Mouse (Mus musculus) midbrain, embryonic 11.5 days (tissue): ENCODE data around the gene Ikzf3. TPM values are rescaled to one million over a fixed set of nuclear protein-coding genes. Genes with fewer than 3 reads are reported as not detected.

Source experiments
- ATAC-seq: fragments of 200-750 bp; cut with Nextera tagmentation; 2 replicates; pipeline ENCODE4 v1.8.0; 2017; ENCODE audit warnings: moderate TSS enrichment, moderate library complexity; ENCODE audit not compliant: low FRiP score
- DNase-seq: peaks from one replicate; pipeline ENCODE4 v3.0.0; 2015; ENCODE audit warnings: low spot score; ENCODE audit errors: missing footprints
- H3K27ac ChIP-seq: fragments of 300-500 bp; sonication (generic); 2 replicates; pipeline ENCODE4 v1.5.1; 2014; ENCODE audit warnings: low read depth, low read length
- H3K27me3 ChIP-seq: fragments of 300-500 bp; sonication (generic); 2 replicates; pipeline ENCODE4 v1.6.1; 2014; ENCODE audit warnings: mild to moderate bottlenecking, low read length, moderate library complexity, mixed read lengths; ENCODE audit not compliant: control insufficient read depth, insufficient read depth
- H3K36me3 ChIP-seq: fragments of 300-500 bp; sonication (generic); 2 replicates; pipeline ENCODE4 v1.6.1; 2014; ENCODE audit warnings: mild to moderate bottlenecking, low read length, moderate library complexity, mixed read lengths; ENCODE audit not compliant: control insufficient read depth, insufficient read depth
- H3K4me1 ChIP-seq: fragments of 300-500 bp; sonication (generic); 2 replicates; pipeline ENCODE4 v1.6.1; 2014; ENCODE audit warnings: low read length; ENCODE audit not compliant: control insufficient read depth, insufficient read depth
- H3K4me2 ChIP-seq: fragments of 300-500 bp; sonication (generic); 2 replicates; pipeline ENCODE4 v1.6.1; 2014; ENCODE audit warnings: mild to moderate bottlenecking, moderate library complexity
- H3K4me3 ChIP-seq: fragments of 300-500 bp; sonication (generic); 2 replicates; pipeline ENCODE4 v1.5.1; 2014; ENCODE audit warnings: low read depth, low read length
- H3K9ac ChIP-seq: fragments of 300-500 bp; sonication (generic); 2 replicates; pipeline ENCODE4 v1.6.1; 2014; ENCODE audit warnings: low read length
- H3K9me3 ChIP-seq: fragments of 300-500 bp; sonication (generic); 2 replicates; pipeline ENCODE4 v1.6.1; 2016; ENCODE audit warnings: low read length; ENCODE audit not compliant: control insufficient read depth
- WGBS: fragments of 180-500 bp; shearing (Covaris S2); extraction: QIAGEN DNeasy Blood & Tissue Kit; methylation state at CpG from one replicate; pipeline ENCODE4 v1.1.7; 2014; 5-methylcytosine and 5-hydroxymethylcytosine counted together
- polyA plus RNA-seq: library from polyadenylated mRNA; unstranded; fragments of >200 nt; fragmentation: Nextera tagmentation; extraction: Ambion mirVana; gene quantifications from 2 replicates; pipeline ENCODE4 v1.2.1, GENCODE M21; 2014

Ikzf3 gene
- polyA plus RNA-seq, 1 experiment from 2014 or later, result 0.18 TPM

GRCm38 (mm10) chr11:98473916-98474479 lies 71.8 kb downstream of the Ikzf3 start:
- WGBS, result 54% methylated on average over 8 of the region's 8 CpGs
- DNase-seq, result peak; percentile 70

GRCm38 (mm10) chr11:98472696-98473095 lies 73.1 kb downstream of the Ikzf3 start:
- no peaks in the 10 kb centered on the region for H3K36me3 ChIP-seq
- no peak overlapping the region for H3K4me2 ChIP-seq
- DNase-seq (peak; percentile 81), ATAC-seq (no peak)
- H3K9ac ChIP-seq, result no peak overlapping the region
- 35% methylated on average over 4 of the region's 4 CpGs for WGBS
- H3K27me3 ChIP-seq, result no peaks in the 10 kb centered on the region
- no peak overlapping the region for H3K4me3 ChIP-seq
- no peaks in the 10 kb centered on the region for H3K9me3 ChIP-seq
- 0 out of 2 replicates have a peak, but pooled peaks cover 3% of the 10 kb centered on the region for H3K4me1 ChIP-seq
- H3K27ac ChIP-seq, result no peak overlapping the region

More at GRCm38 (mm10) chr11:98473916-98474479, 71.8 kb downstream of the Ikzf3 start:
- H3K9me3 ChIP-seq, result no peaks in the 10 kb centered on the region
- H3K36me3 ChIP-seq, result no peaks in the 10 kb centered on the region
- no peak overlapping the region for H3K4me2 ChIP-seq
- no peak overlapping the region for H3K27ac ChIP-seq
- no peak overlapping the region for H3K9ac ChIP-seq
- ATAC-seq, result no peak
- H3K4me1 ChIP-seq, result 0 out of 2 replicates have a peak, but pooled peaks cover 3% of the 10 kb centered on the region
- no peak overlapping the region for H3K4me3 ChIP-seq
- no peaks in the 10 kb centered on the region for H3K27me3 ChIP-seq

- no peak overlapping the region for H3K4me2 ChIP-seq
- H3K9ac ChIP-seq, result no peak overlapping the region
- DNase-seq, result peak; percentile 23
- 0 out of 2 replicates have a peak, but pooled peaks cover 3% of the 10 kb centered on the region for H3K4me1 ChIP-seq
- no peaks in the 10 kb centered on the region for H3K36me3 ChIP-seq
- no peaks in the 10 kb centered on the region for H3K27me3 ChIP-seq
- WGBS, result 80% methylated on average over 6 of the region's 6 CpGs
- H3K9me3 ChIP-seq, result no peaks in the 10 kb centered on the region
- ATAC-seq, result no peak
- no peak overlapping the region for H3K27ac ChIP-seq
- no peak overlapping the region for H3K4me3 ChIP-seq
These were observed 75.0 kb downstream of the Ikzf3 start for GRCm38 (mm10) chr11:98470795-98471194.

GRCm38 (mm10) chr11:98469761-98470714 lies 75.8 kb downstream of the Ikzf3 start:
- ATAC-seq (no peak), DNase-seq (peak; percentile 83)
- Histone ChIP-seq H3K4me1 (0 out of 2 replicates have a peak, but pooled peaks cover 3% of the 10 kb centered on the region), H3K9me3 (no peaks in the 10 kb centered on the region), H3K4me3 (no peak overlapping the region), H3K27ac (no peak overlapping the region), H3K27me3 (no peaks in the 10 kb centered on the region), H3K9ac (no peak overlapping the region), H3K4me2 (no peak overlapping the region), H3K36me3 (no peaks in the 10 kb centered on the region)
- 87% methylated on average over 22 of the region's 22 CpGs for WGBS

GRCm38 (mm10) chr11:98464516-98464915 lies 81.3 kb downstream of the Ikzf3 start:
- Histone ChIP-seq H3K36me3 (no peaks in the 10 kb centered on the region), H3K27ac (no peak overlapping the region), H3K9me3 (no peaks in the 10 kb centered on the region), H3K4me2 (no peak overlapping the region), H3K4me3 (no peak overlapping the region), H3K9ac (no peak overlapping the region), H3K4me1 (no peaks in the 10 kb centered on the region), H3K27me3 (peaks cover 7% of the 10 kb centered on the region)
- ATAC-seq, result no peak
- DNase-seq, result no peak
- WGBS, result 86% methylated on average over 6 of the region's 6 CpGs

- DNase-seq (no peak), ATAC-seq (no peak)
- H3K9ac ChIP-seq, result no peak overlapping the region
- H3K27ac ChIP-seq, result no peak overlapping the region
- no peak overlapping the region for H3K4me2 ChIP-seq
- 87% methylated on average over 9 of the region's 9 CpGs for WGBS
- H3K27me3 ChIP-seq, result peaks cover 13% of the 10 kb centered on the region
- no peaks in the 10 kb centered on the region for H3K36me3 ChIP-seq
- no peaks in the 10 kb centered on the region for H3K9me3 ChIP-seq
- H3K4me1 ChIP-seq, result no peaks in the 10 kb centered on the region
- H3K4me3 ChIP-seq, result no peak overlapping the region
These were observed 81.9 kb downstream of the Ikzf3 start for GRCm38 (mm10) chr11:98463911-98464310.

- Histone ChIP-seq H3K4me2 (no peak overlapping the region), H3K9ac (no peak overlapping the region), H3K4me1 (0 out of 2 replicates have a peak, but pooled peaks cover under 1% of the 10 kb centered on the region), H3K27me3 (peaks cover 25% of the 10 kb centered on the region), H3K27ac (no peak overlapping the region), H3K4me3 (no peak overlapping the region), H3K9me3 (no peaks in the 10 kb centered on the region), H3K36me3 (no peaks in the 10 kb centered on the region)
- DNase-seq, result no peak
- ATAC-seq, result no peak
- 94% methylated on average over 6 of the region's 6 CpGs for WGBS
These were observed 83.6 kb downstream of the Ikzf3 start for GRCm38 (mm10) chr11:98462255-98462654.

GRCm38 (mm10) chr11:98461109-98461720 lies 84.6 kb downstream of the Ikzf3 start:
- H3K27ac ChIP-seq, result no peak overlapping the region
- DNase-seq, result no peak
- 66% methylated on average over 6 of the region's 6 CpGs for WGBS
- 0 out of 2 replicates have a peak, but pooled peaks cover 2% of the 10 kb centered on the region for H3K4me1 ChIP-seq
- no peaks in the 10 kb centered on the region for H3K36me3 ChIP-seq
- H3K4me3 ChIP-seq, result no peak overlapping the region
- no peak overlapping the region for H3K4me2 ChIP-seq
- ATAC-seq, result no peak
- H3K9ac ChIP-seq, result no peak overlapping the region
- H3K9me3 ChIP-seq, result no peaks in the 10 kb centered on the region
- H3K27me3 ChIP-seq, result peaks cover 25% of the 10 kb centered on the region
